Mouse (Mus musculus) gastrocnemius, adult 2 months (tissue): ENCODE results near the gene Ubac1. TPM values are rescaled to one million over a fixed set of nuclear protein-coding genes. Genes with fewer than 3 reads are reported as not detected.

Experiments
- DNase-seq: peaks from one replicate; pipeline ENCODE4 v3.0.0; 2022
- H3K27ac ChIP-seq: fragments of 200-600 bp; 2 replicates; pipeline ENCODE4 v1.8.1; 2022; ENCODE audit warnings: mild to moderate bottlenecking
- H3K4me3 ChIP-seq: fragments of 200-600 bp; 2 replicates; pipeline ENCODE4 v1.8.1; 2022; ENCODE audit warnings: mild to moderate bottlenecking, moderate library complexity
- CTCF ChIP-seq: fragments of 200-600 bp; IDR thresholded peaks from 2 replicates; pipeline ENCODE4 v1.8.1; 2022; ENCODE audit warnings: antibody characterized with exemption, mild to moderate bottlenecking, moderate library complexity
- intact Hi-C: fragments of 180-260 bp; cut with DNase I; formaldehyde crosslinking; loops from one replicate; pipeline ENCODE4 v1.15.1; 2025
- total RNA-seq, 2 experiments: library from RNA; stranded (reverse); gene quantifications; 2 replicates each; pipeline ENCODE4 v1.2.3; 2021

Gene Ubac1
- total RNA-seq, 2 experiments from 2014 or later = 223 to 239 TPM

DNA sequence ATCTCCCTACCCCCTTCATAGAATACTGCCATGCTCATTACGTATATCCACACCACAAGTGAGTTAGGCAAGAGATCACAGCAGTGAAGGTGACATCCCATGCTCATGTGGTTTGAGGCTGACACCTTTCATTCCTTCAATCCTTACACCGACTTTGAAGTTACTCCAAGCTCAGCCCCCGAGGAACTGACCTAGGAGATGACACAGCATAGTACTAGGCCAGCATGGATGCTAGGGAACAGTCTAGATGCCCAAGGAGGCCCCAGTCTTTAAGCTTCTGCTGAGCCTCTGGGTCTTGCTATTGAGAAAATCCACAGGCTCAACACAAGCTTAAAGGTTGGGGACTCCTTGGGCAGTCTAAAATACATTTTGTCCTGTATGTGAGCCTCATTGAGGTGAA is 1.6 kb downstream of the Ubac1 start:
- no peak for TF ChIP-seq CTCF
- H3K27ac ChIP-seq = peak overlapping the region; percentile 99
- intact Hi-C loops = loop anchor here (5.0 to 10.0 kb wide), 2 partner anchors 38 to 375 kb away; partner anchors contain the start of gene Camsap1
- peak; percentile 36 for DNase-seq
- peak overlapping the region; percentile 74 for H3K4me3 ChIP-seq

DNA sequence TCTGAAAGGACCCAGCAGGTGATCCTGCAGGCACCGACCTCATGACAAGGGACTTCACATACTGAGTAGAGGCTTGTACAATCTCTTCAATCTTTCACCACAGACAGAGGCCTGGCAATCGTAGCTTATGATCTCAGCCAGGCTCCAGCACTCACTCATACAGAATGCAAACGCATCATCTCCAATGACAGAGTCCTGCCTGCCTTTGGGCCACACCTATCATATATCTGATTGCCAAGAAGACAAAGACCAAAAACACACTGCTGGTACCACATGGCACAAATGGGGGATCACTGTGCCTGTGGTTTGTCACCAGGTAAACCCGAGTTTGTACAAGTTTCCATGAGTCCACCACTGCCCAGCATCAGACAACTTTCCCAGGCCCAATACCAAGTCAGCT is 4.2 kb downstream of the Ubac1 start:
- TF ChIP-seq CTCF = no peak
- Histone ChIP-seq H3K27ac (peak overlapping the region; percentile 79), H3K4me3 (peak overlapping the region; percentile 74)
- intact Hi-C loops = loop anchor here (5.0 kb wide), 1 partner anchor 35 kb away; the partner anchor contains the start of gene Camsap1
- peak; percentile 35 for DNase-seq

DNA sequence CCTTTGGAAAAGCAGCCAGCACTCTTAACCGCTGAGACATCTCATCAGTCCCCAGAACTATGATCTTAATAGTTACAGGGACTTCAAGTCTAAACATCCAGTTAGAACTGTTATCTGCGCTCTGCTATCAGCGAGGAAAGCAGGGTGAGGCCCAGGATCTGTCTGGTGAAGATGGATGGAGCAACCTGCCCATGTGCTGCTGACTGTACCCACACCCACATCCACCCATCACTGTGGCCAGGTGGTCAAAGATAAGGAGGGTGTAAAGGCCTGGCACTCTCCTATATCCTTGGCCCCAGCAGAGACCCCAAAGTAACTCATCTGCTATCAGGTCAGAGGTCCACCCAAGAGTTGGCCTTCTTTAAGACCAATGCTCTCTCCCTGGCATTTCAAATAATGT is 7.9 kb downstream of the Ubac1 start:
- no peak overlapping the region for H3K4me3 ChIP-seq
- H3K27ac ChIP-seq = peak overlapping the region; percentile 1; the same call in 1 of the 2 replicates
- intact Hi-C loops = no loop called here
- DNase-seq = no peak
- no peak for TF ChIP-seq CTCF

DNA sequence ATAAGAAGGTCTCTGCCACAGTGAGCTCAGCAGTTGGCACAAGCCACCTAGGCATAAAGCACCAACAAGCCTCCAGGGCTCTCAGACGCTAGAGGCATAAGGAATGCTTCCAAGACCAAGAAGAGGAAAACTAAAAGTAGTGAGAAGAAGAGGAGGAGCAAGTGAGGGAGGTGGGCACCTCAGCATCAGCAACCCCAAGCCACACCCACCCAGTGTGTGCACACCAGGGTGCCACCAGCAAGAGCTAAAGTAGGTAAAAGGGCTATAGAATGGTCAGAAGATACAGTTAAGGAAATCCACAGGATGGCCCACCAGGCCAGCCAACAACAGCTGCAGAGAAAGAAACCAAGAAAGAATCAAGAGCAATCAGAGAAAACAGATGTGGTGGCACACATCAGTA is 10.1 kb downstream of the Ubac1 start:
- Histone ChIP-seq H3K4me3 (no peak overlapping the region; the same call in 1 of the 2 replicates), H3K27ac (no peak overlapping the region)
- no peak for DNase-seq
- intact Hi-C loops = no loop called here
- TF ChIP-seq CTCF = no peak

DNA sequence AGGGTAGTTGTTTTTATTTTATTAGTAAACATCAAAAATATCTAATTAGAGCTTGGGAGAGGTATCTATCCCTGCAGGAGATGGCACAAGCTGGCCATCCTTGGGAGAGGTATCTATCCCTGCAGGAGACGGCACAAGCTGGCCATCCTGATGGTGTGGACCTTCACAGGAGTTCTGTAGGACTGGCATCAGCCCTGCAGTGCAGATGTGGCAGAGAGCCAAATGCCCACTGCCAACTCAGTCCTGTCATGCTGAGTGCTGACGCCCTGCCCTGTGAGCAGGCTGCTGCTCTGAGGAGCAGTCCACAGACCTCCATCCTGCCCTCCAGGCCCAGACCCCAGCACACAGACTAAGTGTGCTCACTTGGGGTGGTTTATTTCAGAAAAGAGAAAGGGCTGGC is 19.5 kb downstream of the Ubac1 start:
- no peak overlapping the region for H3K27ac ChIP-seq
- TF ChIP-seq CTCF = no peak
- peak; percentile 64 for DNase-seq
- H3K4me3 ChIP-seq = no peak overlapping the region
- intact Hi-C loops = no loop called here

DNA sequence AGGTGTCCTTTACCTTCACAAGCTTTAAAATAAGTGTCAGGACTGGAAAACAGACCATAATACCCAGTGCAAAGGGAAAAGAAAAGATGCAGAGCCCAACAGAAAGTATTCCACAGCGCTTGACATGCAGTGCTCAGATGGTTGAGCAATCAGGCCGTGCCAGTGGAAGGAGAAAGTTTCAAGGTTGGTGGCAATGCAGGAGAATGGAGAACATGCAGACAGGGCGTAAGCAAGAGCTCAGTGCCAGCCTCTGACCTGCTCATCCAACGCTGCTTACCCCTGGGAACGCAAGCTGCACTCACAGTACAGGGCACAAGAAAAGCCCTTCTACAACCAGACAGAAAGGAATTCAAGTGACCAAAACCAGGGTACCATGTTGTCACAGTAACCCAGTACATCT is 20.4 kb downstream of the Ubac1 start:
- intact Hi-C loops = no loop called here
- H3K27ac ChIP-seq = no peak overlapping the region; the same call in 1 of the 2 replicates
- H3K4me3 ChIP-seq = no peak overlapping the region
- DNase-seq = no peak
- no peak for TF ChIP-seq CTCF

DNA sequence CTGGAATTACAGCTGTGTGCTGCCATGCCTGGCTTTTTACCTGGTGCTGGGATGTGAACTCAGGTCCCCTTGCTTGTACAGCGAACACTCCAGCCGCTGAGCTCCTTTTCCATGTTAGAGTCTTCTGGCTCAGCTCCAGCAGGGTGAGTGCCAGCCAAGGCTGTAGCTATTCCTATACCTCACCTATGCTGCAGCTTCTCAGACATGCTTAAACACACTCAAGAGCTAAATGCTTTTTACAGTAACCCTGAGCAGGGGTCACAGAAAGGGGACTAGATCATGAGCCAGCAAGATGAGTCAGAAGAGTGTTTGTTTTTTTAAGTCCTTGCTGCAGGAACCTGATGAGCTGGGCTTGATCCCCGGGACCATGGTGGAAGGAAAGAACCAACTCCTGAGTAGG is 23.8 kb downstream of the Ubac1 start:
- no peak overlapping the region for H3K4me3 ChIP-seq
- no peak for TF ChIP-seq CTCF
- peak; percentile 53 for DNase-seq
- peak overlapping the region; percentile 55 for H3K27ac ChIP-seq
- intact Hi-C loops = no loop called here

DNA sequence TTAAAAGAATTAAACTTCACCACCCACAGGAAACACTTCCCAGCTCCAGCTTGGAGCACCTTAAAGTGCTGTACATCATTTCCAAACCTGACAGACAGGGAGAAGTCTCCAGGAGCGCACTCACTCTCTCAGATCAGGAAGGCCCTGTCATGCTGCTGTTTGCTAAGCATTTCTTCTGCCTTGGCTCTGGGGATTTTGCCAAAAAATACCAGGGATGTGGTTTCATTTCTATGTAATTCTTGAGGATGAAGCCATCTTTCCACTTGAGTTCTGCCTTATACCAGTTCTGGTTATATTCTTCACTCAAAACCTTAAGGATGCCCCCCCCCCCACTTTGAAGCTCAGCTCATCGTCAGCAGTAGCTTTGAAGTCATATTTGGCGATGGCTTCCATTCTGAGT is 26.8 kb downstream of the Ubac1 start:
- Histone ChIP-seq H3K4me3 (no peak overlapping the region), H3K27ac (no peak overlapping the region)
- DNase-seq = no peak
- intact Hi-C loops = no loop called here
- TF ChIP-seq CTCF = no peak

DNA sequence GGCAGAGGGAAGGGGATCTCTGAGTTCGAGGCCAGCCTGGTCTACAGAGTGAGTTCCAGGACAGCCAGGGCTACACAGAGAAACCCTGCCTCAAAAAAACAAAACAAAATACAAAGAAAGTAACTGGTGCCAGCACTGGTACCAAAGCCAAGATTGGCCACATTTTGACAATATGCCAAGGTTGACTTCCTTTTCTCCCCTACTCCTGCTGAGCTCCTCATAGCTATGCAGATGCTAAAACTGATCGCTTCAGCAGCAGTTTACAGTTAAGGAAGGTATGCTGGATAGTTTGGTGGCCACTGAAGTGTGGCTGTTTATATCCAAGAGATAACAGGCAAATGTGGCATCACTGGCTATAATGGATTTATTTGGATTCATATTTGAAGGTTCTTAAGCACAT is 29.3 kb downstream of the Ubac1 start:
- no peak for TF ChIP-seq CTCF
- no peak for DNase-seq
- intact Hi-C loops = no loop called here

DNA sequence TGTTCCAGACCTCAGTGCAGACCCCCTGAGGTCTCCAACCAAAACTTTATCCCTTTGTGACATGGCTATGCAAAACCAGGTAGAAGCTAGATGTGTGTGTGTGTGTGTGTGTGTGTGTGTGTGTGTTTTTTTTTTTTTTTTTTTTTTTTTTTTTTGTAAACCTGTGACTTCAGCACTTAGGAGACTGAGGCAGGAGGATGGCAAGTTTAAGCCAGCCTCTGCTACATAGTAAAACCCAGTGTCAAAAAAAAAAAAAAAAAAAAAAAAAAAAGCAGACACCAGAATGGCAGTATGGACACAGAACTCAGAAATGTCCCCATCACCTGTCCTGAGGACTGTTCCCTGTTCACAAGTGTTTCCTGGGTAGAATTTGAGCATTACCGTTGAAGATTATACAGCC is 31.9 kb downstream of the Ubac1 start:
- no peak overlapping the region for H3K4me3 ChIP-seq
- no peak for DNase-seq
- H3K27ac ChIP-seq = no peak overlapping the region
- intact Hi-C loops = no loop called here
- no peak for TF ChIP-seq CTCF

More for the DNA sequence above, 29.3 kb downstream of the Ubac1 start:
- Histone ChIP-seq H3K4me3 (no peak overlapping the region), H3K27ac (no peak overlapping the region)

DNA sequence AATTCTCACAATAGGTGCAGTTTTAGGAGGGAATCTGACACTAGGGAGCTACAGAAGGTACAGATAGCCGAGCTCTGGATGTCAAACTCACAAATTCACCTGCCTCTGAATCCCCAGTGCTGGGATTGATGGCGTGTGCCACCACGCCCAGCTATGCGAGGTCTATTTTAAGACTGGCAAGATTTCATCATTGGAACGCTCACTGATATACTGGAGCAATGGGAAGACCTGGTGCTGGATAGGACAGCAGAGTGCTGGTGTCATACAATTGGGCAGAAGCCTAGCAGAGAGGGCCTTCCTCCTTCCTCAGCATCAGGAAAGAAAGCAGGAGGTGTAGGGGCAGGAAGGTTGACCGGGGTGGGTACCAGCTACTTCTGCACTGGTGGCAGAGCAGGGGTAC is 33.7 kb downstream of the Ubac1 start:
- no peak for TF ChIP-seq CTCF
- Histone ChIP-seq H3K27ac (peak overlapping the region; percentile 32; the same call in 1 of the 2 replicates), H3K4me3 (no peak overlapping the region)
- intact Hi-C loops = no loop called here
- DNase-seq = peak; percentile 31

DNA sequence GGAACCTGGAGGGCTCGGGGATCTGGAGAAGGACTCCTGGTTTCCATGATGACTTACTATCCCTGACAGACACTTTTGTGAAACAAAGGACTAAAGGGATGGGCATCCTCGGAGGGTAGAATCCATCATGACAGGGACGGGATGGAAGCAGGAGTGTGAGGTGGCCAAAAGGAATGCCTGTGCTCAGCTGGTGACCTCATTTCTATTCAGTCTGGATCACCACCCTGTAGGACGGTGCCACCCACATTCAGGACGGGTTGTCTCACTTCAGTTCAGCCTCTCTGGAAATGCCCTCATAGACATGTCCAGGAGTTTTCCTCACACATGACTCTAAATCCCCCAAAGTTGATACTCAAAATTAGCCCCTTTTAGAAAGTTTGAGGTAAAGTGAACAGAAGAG is 34.9 kb downstream of the Ubac1 start:
- Histone ChIP-seq H3K4me3 (no peak overlapping the region), H3K27ac (no peak overlapping the region)
- no peak for DNase-seq
- TF ChIP-seq CTCF = no peak
- intact Hi-C loops = no loop called here

DNA sequence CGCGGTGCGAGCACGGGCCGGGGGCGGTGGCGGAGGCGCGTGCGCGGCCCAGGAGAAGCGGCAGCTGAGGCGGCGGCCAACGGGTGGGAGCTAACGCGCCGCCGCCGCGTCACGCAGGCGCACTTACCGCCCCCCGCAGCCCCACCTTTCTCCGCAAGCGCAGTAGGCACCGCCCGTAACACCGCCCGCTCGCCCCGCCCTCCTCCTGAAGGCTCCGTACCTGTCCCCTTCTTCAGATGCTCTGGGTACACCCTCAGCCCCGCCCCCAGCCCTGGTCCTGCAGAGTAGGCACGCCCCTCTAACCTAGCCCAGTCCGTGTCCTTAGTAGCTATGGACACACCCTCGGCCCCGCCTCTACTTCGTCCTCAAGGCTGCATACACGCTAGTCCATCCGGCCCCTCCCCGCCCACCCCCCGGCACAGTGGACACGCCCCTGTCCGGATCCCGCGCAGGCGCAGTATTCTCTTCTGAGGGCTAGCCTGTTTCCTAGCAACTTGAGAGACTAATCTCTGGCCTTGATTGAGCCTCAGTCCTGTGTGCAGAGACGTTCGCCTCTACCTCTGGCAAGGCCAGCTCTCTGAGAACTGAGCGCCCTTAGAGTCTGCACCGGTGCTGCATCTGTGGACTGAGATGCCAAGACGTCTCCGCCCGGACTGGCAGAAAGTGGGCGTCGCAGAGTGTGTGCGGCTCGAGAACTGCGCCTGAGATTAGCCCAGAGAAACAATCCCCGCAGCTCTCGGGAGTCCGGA is 38.2 kb downstream of the Ubac1 start, which contains the start of gene Camsap1:
TSS of gene Camsap1 (minus strand) at position 124 of the 749 bp plus-strand sequence.
- intact Hi-C loops = loop anchor here (5.0 kb wide), 1 partner anchor 34 kb away; no protein-coding TSS in a partner anchor
- no peak for TF ChIP-seq CTCF
- H3K27ac ChIP-seq = peak within 1 kb of the TSS; percentile 91

More for the DNA sequence above, 38.2 kb downstream of the Ubac1 start, which contains the start of gene Camsap1:
- peak within 1 kb of the TSS; percentile 94 for H3K4me3 ChIP-seq
- peak; percentile 100 for DNase-seq
